In the genomic region with DNA sequence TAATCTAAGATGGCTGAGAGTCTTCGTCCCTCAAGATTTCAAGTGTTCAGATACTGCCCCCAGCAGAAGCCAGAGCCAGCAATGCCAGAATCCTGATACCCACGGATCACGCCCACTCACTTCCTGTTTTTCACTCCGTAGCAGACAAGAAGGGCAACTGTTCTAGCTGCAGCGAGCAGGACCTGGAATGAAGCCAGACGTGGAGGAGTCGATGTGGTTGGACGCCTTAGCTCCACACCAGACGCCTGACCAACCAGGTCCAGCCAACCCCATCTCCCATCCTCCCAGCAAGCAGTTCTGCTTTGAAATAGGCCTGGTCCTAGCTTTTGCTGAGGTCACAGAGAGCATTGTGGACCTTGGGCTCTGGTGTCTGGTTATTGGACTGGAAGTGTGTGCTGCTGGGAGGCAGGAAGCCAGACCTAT, we compare ENCODE assay signal across 8 mouse cellular contexts. TPM values are rescaled to one million over a fixed set of nuclear protein-coding genes. Genes with fewer than 3 reads are reported as not detected.
A peak's percentile ranks its signal among the peaks of the same experiment; 100 is the strongest.
DNase-seq lines count a peak whose midpoint lies in the region; ATAC-seq and TF ChIP-seq lines count a peak whose summit lies in the region.
"Had no signal": no experiment of that assay in that cellular context is flagged by ENCODE, and none has a peak within 500 bp of the region (broad histone marks: within the 10 kb centered on the region; RNA-seq: fewer than 3 reads in every experiment).

No protein-coding gene starts in this region.

- TF ChIP-seq CTCF in brain, embryonic 14.5 days (IDR thresholded peaks at IDR 0.05; ENCODE audit: borderline replicate concordance, extremely low read depth, insufficient read depth, insufficient read length) = no peak

- no peaks in the 10 kb centered on the region for H3K4me1 ChIP-seq in stomach, embryonic 16.5 days (ENCODE audit: control insufficient read depth, insufficient read depth, low read length)
- H3K4me1 ChIP-seq: neural tube, embryonic 13.5 days had no signal

- 43% methylated on average over 9 of the region's 9 CpGs for WGBS in stomach, embryonic 16.5 days

- H3K4me2 ChIP-seq in stomach, embryonic 16.5 days (ENCODE audit: low read depth, low read length) = no peak overlapping the region
- H3K4me2 ChIP-seq: neural tube, embryonic 13.5 days had no signal

- intact Hi-C loops in heart, postnatal 14 days (cut with DNase I) = no loop called here

- TF ChIP-seq POLR2A in brain, embryonic 14.5 days (IDR thresholded peaks at IDR 0.05; ENCODE audit: borderline replicate concordance, extremely low read depth, insufficient read depth, insufficient read length, poor library complexity, severe bottlenecking) = no peak

- H3K27ac ChIP-seq in stomach, embryonic 16.5 days (ENCODE audit: low read length) = no peak overlapping the region
- H3K27ac ChIP-seq: neural tube, embryonic 13.5 days had no signal

- H3K27me3 ChIP-seq in stomach, embryonic 16.5 days (ENCODE audit: control insufficient read depth, insufficient read depth, low read length) = no peaks in the 10 kb centered on the region
- H3K27me3 ChIP-seq: neural tube, embryonic 13.5 days had no signal

- no peak overlapping the region for H3K4me3 ChIP-seq in stomach, embryonic 16.5 days (replicated peaks; ENCODE audit: low read length)
- H3K4me3 ChIP-seq: neural tube, embryonic 13.5 days had no signal

- peak; percentile 68 for ATAC-seq in stomach, embryonic 16.5 days (ENCODE audit: insufficient read depth, low FRiP score)

- DNase-seq in MN1 (ENCODE audit: low spot score) = peak; percentile 91
- DNase-seq in brain, embryonic 14.5 days (ENCODE audit: low read depth) = peak; percentile 22
- peak; percentile 42 to 54 for DNase-seq in heart, postnatal 14 days
- peak; percentile 90 for DNase-seq in layer of hippocampus, adult 9-11 months
- DNase-seq in lung, postnatal 10 days = peak; percentile 78
- no peak for DNase-seq in c-Kit-positive CD71-positive TER-119-positive erythroid progenitor cells, embryonic 14.5 days (ENCODE audit: low spot score)

- H3K9ac ChIP-seq in stomach, embryonic 16.5 days (ENCODE audit: low read length) = no peak overlapping the region
- H3K9ac ChIP-seq: neural tube, embryonic 13.5 days had no signal

- H3K9me3 ChIP-seq in stomach, embryonic 16.5 days (replicated peaks; ENCODE audit: control insufficient read depth, low read length) = peaks cover 11% of the 10 kb centered on the region

- H3K36me3 ChIP-seq in stomach, embryonic 16.5 days (ENCODE audit: control insufficient read depth, insufficient read depth, low read length) = no peaks in the 10 kb centered on the region
- H3K36me3 ChIP-seq: neural tube, embryonic 13.5 days had no signal

RNA-seq across cellular contexts. Expression of gene E330021D16Rik, which starts 33.9 kb away (rescaled TPM):
- polyA plus RNA-seq in brain, embryonic 14.5 days (2012; rRNA removed) = not detected in 2 replicates
- total RNA-seq in heart, postnatal 14 days (2021) = not detected
- not detected in 2 replicates for polyA plus RNA-seq in stomach, embryonic 16.5 days (2015; fragmentation: Nextera tagmentation; extraction: Ambion mirVana)
- polyA plus RNA-seq: neural tube, embryonic 13.5 days had no signal

RNA-seq across cellular contexts. Expression of gene Atf7ip, which starts 56.7 kb away (rescaled TPM):
- polyA plus RNA-seq in brain, embryonic 14.5 days (2012; rRNA removed) = 40.0 and 67.9 TPM in 2 replicates
- total RNA-seq in heart, postnatal 14 days (2021) = 100 to 1,000 TPM in 1 of 2 experiments, 10 to 100 TPM in 1; 92.6 to 107 TPM
- polyA plus RNA-seq in stomach, embryonic 16.5 days (2015; fragmentation: Nextera tagmentation; extraction: Ambion mirVana) = 30.0 and 34.0 TPM in 2 replicates
